Mouse (Mus musculus) bone marrow, adult 2 months (tissue): ENCODE data around the gene Pdia5. TPM values are rescaled to one million over a fixed set of nuclear protein-coding genes. Genes with fewer than 3 reads are reported as not detected.

Experiments used
- H3K27ac ChIP-seq: fragments of 200-500 bp; 2 replicates; pipeline ENCODE4 v1.5.1; 2012; ENCODE audit warnings: low read depth, mild to moderate bottlenecking, control low read depth, inconsistent platforms, low read length; ENCODE audit not compliant: control insufficient read depth, poor library complexity, insufficient read depth
- H3K4me1 ChIP-seq: fragments of 200-500 bp; 2 replicates; pipeline ENCODE4 v1.6.1; 2011; ENCODE audit warnings: low read length; ENCODE audit not compliant: control insufficient read depth, insufficient read depth
- H3K4me3 ChIP-seq: fragments of 200-500 bp; replicated peaks from 2 replicates; pipeline ENCODE3; 2011; ENCODE audit warnings: mild to moderate bottlenecking, low read depth, low read length, control low read depth; ENCODE audit not compliant: control insufficient read depth
- CTCF ChIP-seq: fragments of 200-500 bp; IDR thresholded peaks from 2 replicates; pipeline ENCODE4 v1.5.1; 2011; ENCODE audit warnings: low read length, control low read depth; ENCODE audit not compliant: control insufficient read depth, insufficient read depth
- POLR2A ChIP-seq: fragments of 200-500 bp; IDR thresholded peaks from 2 replicates; pipeline ENCODE4 v1.6.1; 2011; ENCODE audit warnings: low read depth, mild to moderate bottlenecking, control low read depth, low read length, borderline replicate concordance; ENCODE audit not compliant: control insufficient read depth
- WGBS: fragments of 180-500 bp; shearing (Covaris S2); methylation state at CpG from one replicate; pipeline ENCODE4 v1.1.7; 2018; 5-methylcytosine and 5-hydroxymethylcytosine counted together
- polyA plus RNA-seq: library from polyadenylated mRNA; stranded (reverse); fragments of >200 nt; gene quantifications from 2 replicates; pipeline ENCODE4 v1.2.4, GENCODE M21; 2011; ENCODE audit warnings: low replicate concordance; ENCODE audit not compliant: missing spikeins, insufficient read depth, insufficient read length

Gene Pdia5
- polyA plus RNA-seq, 1 experiment, result 6.6 TPM

GRCm38 (mm10) chr16:35406706-35407105, 84.0 kb downstream of the Pdia5 start:
- H3K27ac ChIP-seq, result no peak overlapping the region
- 90% methylated on average over 4 of the region's 4 CpGs for WGBS
- TF ChIP-seq CTCF, result no peak
- TF ChIP-seq POLR2A, result no peak
- no peaks in the 10 kb centered on the region for H3K4me1 ChIP-seq
- no peak overlapping the region for H3K4me3 ChIP-seq

GRCm38 (mm10) chr16:35406166-35406565, 84.5 kb downstream of the Pdia5 start:
- H3K27ac ChIP-seq, result no peak overlapping the region
- 69% methylated on average over 4 of the region's 4 CpGs for WGBS
- H3K4me1 ChIP-seq, result no peaks in the 10 kb centered on the region
- no peak overlapping the region for H3K4me3 ChIP-seq
- no peak for TF ChIP-seq POLR2A
- TF ChIP-seq CTCF, result no peak

DNA sequence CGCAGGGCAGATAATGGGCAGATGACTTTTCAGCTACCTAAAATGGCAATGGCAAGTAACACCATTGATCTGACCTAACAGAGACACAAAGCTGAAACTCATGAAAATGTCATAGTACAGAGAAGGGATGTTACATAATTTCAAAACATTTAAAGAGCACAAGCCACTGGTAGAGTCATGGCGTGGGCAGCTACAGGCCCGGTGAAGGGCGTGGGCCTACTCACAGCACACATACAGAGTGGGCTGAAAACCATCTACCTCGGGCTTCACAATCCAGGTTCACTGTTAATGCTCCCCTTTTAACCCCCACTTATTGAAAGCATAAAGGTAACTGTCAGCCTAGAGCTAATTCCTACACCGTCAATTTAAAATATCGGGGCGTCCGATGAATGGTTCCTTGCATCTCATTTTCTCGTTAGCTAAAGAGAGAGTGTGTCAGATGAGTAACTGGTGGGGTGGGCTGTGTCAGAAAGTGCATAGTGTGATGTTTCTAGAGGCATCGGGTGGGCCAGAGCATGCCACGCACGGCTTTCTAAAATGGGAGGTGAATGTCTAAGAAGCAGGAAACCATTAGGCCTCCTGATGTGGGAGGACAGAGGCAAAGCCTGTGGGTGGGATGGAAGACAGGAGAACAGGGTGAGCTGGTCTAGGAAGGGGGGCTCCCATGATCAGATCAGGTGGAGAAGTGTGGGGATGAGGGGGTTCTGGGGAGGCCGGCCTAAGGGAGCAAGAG, 85.2 kb downstream of the Pdia5 start:
- 90% methylated on average over 14 of the region's 14 CpGs for WGBS
- Histone ChIP-seq H3K4me3 (no peak overlapping the region), H3K27ac (no peak overlapping the region), H3K4me1 (no peaks in the 10 kb centered on the region)
- TF ChIP-seq POLR2A, result no peak
- no peak for TF ChIP-seq CTCF

GRCm38 (mm10) chr16:35404864-35405263, 85.8 kb downstream of the Pdia5 start:
- 72% methylated on average over 5 of the region's 5 CpGs for WGBS
- Histone ChIP-seq H3K4me1 (no peaks in the 10 kb centered on the region), H3K27ac (no peak overlapping the region), H3K4me3 (no peak overlapping the region)
- TF ChIP-seq POLR2A, result no peak
- no peak for TF ChIP-seq CTCF

GRCm38 (mm10) chr16:35403891-35404290, 86.8 kb downstream of the Pdia5 start:
- H3K4me1 ChIP-seq, result no peaks in the 10 kb centered on the region
- WGBS, result 89% methylated on average over 8 of the region's 8 CpGs
- no peak for TF ChIP-seq POLR2A
- no peak for TF ChIP-seq CTCF

GRCm38 (mm10) chr16:35403356-35403755, 87.3 kb downstream of the Pdia5 start:
- no peak for TF ChIP-seq POLR2A
- no peak for TF ChIP-seq CTCF
- Histone ChIP-seq H3K27ac (no peak overlapping the region), H3K4me1 (no peaks in the 10 kb centered on the region), H3K4me3 (no peak overlapping the region)
- WGBS, result 88% methylated on average over 9 of the region's 9 CpGs

More at GRCm38 (mm10) chr16:35403891-35404290, 86.8 kb downstream of the Pdia5 start:
- H3K4me3 ChIP-seq, result no peak overlapping the region
- H3K27ac ChIP-seq, result no peak overlapping the region

DNA sequence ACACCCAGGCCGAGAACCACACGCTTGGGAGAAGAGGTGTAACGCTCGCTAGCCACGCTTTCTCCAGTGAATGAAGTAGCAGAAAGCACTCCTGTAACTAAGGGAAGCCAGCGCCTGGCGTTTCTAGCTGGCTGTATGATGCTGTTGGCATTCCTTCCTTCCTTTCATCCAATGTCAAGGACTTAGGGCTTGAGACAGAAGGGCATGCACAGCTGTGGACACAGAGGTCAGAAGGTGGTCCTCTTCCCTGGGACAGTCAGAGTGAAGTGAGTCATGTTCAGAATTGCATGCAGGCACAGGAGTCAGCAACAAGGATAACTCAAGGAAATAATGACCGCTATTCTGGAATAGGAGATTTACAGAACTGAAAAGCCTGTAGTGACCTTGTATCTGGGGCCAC, 97.9 kb downstream of the Pdia5 start:
- no peak overlapping the region for H3K27ac ChIP-seq
- H3K4me3 ChIP-seq, result no peak overlapping the region
- WGBS, result 81% methylated on average over 8 of the region's 8 CpGs
- TF ChIP-seq CTCF, result no peak
- TF ChIP-seq POLR2A, result no peak
- H3K4me1 ChIP-seq, result no peaks in the 10 kb centered on the region

- H3K27ac ChIP-seq, result no peak overlapping the region
- no peak for TF ChIP-seq POLR2A
- no peak for TF ChIP-seq CTCF
- WGBS, result 76% methylated on average over 3 of the region's 3 CpGs
- H3K4me3 ChIP-seq, result no peak overlapping the region
- H3K4me1 ChIP-seq, result no peaks in the 10 kb centered on the region
Observed at GRCm38 (mm10) chr16:35385654-35386053, 105.0 kb downstream of the Pdia5 start.

DNA sequence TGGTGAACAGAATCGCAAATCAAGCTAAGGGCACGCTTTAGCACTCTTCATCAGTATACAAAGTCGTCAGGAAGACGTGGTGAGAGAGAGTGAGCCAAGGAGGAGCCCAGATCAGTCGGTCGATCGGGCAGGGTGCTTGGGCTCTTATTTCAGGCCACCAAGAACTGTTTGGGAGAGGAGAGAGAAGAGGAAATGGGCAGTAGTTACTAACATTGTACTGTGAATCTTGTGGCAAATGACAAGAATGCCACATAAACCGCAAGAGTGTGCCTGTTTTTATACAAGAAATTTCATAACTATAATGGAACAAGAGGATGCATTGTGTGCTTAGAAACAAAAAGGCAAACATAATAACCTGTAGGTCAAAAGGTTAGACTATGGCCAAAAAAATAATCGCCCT, 110.6 kb downstream of the Pdia5 start:
- Histone ChIP-seq H3K4me3 (no peak overlapping the region), H3K27ac (no peak overlapping the region), H3K4me1 (no peaks in the 10 kb centered on the region)
- 63% methylated on average over 9 of the region's 9 CpGs for WGBS
- TF ChIP-seq POLR2A, result no peak
- no peak for TF ChIP-seq CTCF
